Mouse (Mus musculus): ENCODE measurements around the gene H2-Ab1. TPM values are rescaled to one million over a fixed set of nuclear protein-coding genes. Genes with fewer than 3 reads are reported as not detected.
"Not testable (repeated sequence)": the region's sequence is repeated elsewhere in the genome, so short reads cannot be mapped to it uniquely, and the experiment has no call there.

H2-Ab1 gene
- polyA plus RNA-seq, 1 experiment from 2014 or later: 1.7 TPM

DNA sequence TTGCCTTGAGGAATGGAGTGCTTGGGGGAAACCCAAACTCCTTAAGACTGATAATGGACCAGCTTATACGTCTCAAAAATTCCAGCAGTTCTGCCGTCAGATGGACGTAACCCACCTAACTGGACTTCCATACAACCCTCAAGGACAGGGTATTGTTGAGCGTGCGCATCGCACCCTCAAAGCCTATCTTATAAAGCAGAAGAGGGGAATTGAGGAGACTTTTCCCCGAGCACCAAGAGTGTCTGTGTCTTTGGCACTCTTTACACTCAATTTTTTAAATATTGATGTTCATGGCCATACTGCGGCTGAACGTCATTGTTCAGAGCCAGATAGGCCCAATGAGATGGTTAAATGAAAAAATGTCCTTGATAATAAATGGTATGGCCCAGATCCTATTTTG is 26.5 kb upstream of the H2-Ab1 start:
- not testable (repeated sequence) for H3K36me3 ChIP-seq (ENCODE audit: control insufficient read depth, insufficient read depth, low read length); H3K4me1 ChIP-seq (ENCODE audit: control insufficient read depth, insufficient read depth, low read length); H3K27me3 ChIP-seq (ENCODE audit: control insufficient read depth, insufficient read depth, low read length); H3K9ac ChIP-seq (replicated peaks; ENCODE audit: low read depth, low read length); H3K27ac ChIP-seq (ENCODE audit: low read depth, low read length); ATAC-seq (ENCODE audit: low read depth); H3K4me3 ChIP-seq (ENCODE audit: low read depth, low read length); H3K4me2 ChIP-seq (ENCODE audit: low read depth, low read length); H3K9me3 ChIP-seq (ENCODE audit: control insufficient read depth, low read length)
- WGBS: 97% methylated on average over 5 of the region's 9 CpGs

DNA sequence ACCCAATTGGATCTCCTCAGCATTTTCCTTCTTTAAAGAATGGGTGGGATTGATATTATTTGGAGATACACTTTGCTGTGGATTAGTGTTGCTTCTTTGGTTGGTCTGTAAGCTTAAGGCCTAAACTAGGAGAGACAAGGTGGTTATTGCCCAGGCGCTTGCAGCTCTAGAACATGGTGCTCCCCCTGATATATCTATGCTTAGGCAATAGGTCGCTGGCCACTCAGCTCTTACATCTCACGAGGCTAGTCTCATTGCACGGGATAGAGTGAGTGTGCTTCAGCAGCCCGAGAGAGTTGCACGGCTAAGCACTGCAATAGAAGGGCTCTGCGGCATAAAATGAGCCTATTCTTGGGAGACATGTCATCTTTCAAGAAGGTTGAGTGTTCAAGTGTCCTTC is 25.5 kb upstream of the H2-Ab1 start:
- H3K36me3 ChIP-seq (ENCODE audit: control insufficient read depth, insufficient read depth, low read length); H3K4me2 ChIP-seq (ENCODE audit: low read depth, low read length); H3K9ac ChIP-seq (replicated peaks; ENCODE audit: low read depth, low read length); H3K4me1 ChIP-seq (ENCODE audit: control insufficient read depth, insufficient read depth, low read length); H3K27ac ChIP-seq (ENCODE audit: low read depth, low read length); H3K27me3 ChIP-seq (ENCODE audit: control insufficient read depth, insufficient read depth, low read length); H3K4me3 ChIP-seq (ENCODE audit: low read depth, low read length); ATAC-seq (ENCODE audit: low read depth); H3K9me3 ChIP-seq (ENCODE audit: control insufficient read depth, low read length): not testable (repeated sequence)
- 96% methylated on average over 3 of the region's 7 CpGs for WGBS

DNA sequence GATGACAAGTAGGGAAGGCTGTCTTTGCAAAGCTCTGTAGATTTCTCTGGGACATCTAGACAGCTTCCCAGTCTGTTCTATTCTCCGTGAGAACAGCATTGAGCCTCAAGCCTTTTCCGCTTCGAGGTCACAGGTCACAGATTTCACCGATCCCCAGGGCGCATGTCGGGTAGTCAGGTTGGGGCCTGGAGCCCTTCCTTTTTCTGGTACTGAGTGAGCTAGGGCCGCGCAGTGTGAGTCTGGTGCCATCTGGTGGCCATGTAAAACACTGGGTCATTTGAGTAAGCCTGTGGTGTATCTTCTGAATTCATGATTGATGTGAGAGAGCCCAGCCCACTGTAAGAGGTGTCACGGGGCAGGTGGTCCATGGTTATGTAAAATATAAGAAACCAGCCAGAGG is 22.6 kb upstream of the H2-Ab1 start:
- peak; percentile 49; the same call in 1 of the 2 replicates for ATAC-seq (ENCODE audit: low read depth)
- H3K9me3 ChIP-seq (ENCODE audit: control insufficient read depth, low read length): no peaks in the 10 kb centered on the region
- no peak overlapping the region for H3K4me3 ChIP-seq (ENCODE audit: low read depth, low read length)
- H3K27me3 ChIP-seq (ENCODE audit: control insufficient read depth, insufficient read depth, low read length): no peaks in the 10 kb centered on the region
- no peaks in the 10 kb centered on the region for H3K36me3 ChIP-seq (ENCODE audit: control insufficient read depth, insufficient read depth, low read length)
- H3K27ac ChIP-seq (ENCODE audit: low read depth, low read length): no peak overlapping the region
- H3K4me1 ChIP-seq (ENCODE audit: control insufficient read depth, insufficient read depth, low read length): no peaks in the 10 kb centered on the region
- WGBS: 46% methylated on average over 9 of the region's 9 CpGs
- no peak overlapping the region for H3K4me2 ChIP-seq (ENCODE audit: low read depth, low read length)
- H3K9ac ChIP-seq (replicated peaks; ENCODE audit: low read depth, low read length): no peak overlapping the region

DNA sequence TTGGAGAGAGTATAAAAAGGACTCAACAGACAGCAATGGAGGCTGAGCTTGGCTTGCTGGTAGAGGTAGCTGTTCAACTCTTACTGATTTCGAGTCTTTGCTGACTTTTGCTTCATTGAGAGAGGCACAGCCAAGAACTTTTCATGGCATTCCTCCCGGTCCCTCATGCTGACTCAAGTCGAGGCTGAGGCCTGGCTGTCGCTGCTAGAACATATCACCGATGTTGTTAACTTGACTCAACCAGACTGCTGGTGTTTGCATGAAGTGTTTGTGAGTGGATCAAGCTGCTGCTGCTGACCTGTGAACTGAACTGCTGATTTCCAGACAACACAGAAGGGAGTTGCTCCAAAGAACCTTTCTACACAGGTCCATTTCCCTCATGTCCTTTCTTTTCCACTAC is 20.8 kb upstream of the H2-Ab1 start:
- Histone ChIP-seq H3K9me3 (ENCODE audit: control insufficient read depth, low read length) (no peaks in the 10 kb centered on the region), H3K9ac (replicated peaks; ENCODE audit: low read depth, low read length) (no peak overlapping the region), H3K27ac (ENCODE audit: low read depth, low read length) (no peak overlapping the region), H3K36me3 (ENCODE audit: control insufficient read depth, insufficient read depth, low read length) (no peaks in the 10 kb centered on the region), H3K4me2 (ENCODE audit: low read depth, low read length) (no peak overlapping the region), H3K4me1 (ENCODE audit: control insufficient read depth, insufficient read depth, low read length) (no peaks in the 10 kb centered on the region), H3K27me3 (ENCODE audit: control insufficient read depth, insufficient read depth, low read length) (no peaks in the 10 kb centered on the region), H3K4me3 (ENCODE audit: low read depth, low read length) (no peak overlapping the region)
- no peak for ATAC-seq (ENCODE audit: low read depth)
- WGBS: 86% methylated on average over 5 of the region's 5 CpGs

DNA sequence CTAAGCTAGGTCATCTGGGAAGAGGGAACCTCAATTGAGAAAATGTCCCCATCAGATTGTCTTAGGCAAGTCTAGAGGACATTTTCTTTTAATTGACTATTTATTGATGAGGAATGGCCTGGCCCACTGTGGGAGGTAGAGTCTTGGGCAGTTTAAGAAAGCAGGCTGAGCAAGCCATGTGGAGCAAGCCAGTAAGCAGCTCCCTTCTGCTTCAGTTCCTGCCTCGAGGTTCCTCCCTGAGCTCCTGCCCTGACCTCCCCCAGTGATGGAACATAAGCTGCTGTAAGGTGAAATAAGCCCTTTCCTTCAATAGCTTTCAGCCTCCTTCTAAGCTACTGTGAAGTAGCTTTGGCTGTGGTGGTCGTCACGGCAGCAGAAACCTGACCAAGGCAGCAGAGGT is 19.7 kb upstream of the H2-Ab1 start:
- Histone ChIP-seq H3K4me3 (ENCODE audit: low read depth, low read length) (no peak overlapping the region), H3K4me1 (ENCODE audit: control insufficient read depth, insufficient read depth, low read length) (no peaks in the 10 kb centered on the region), H3K9ac (replicated peaks; ENCODE audit: low read depth, low read length) (no peak overlapping the region), H3K27ac (ENCODE audit: low read depth, low read length) (no peak overlapping the region), H3K9me3 (ENCODE audit: control insufficient read depth, low read length) (no peaks in the 10 kb centered on the region), H3K4me2 (ENCODE audit: low read depth, low read length) (no peak overlapping the region), H3K27me3 (ENCODE audit: control insufficient read depth, insufficient read depth, low read length) (no peaks in the 10 kb centered on the region), H3K36me3 (ENCODE audit: control insufficient read depth, insufficient read depth, low read length) (no peaks in the 10 kb centered on the region)
- ATAC-seq (ENCODE audit: low read depth): no peak
- WGBS: 80% methylated on average over 3 of the region's 3 CpGs

DNA sequence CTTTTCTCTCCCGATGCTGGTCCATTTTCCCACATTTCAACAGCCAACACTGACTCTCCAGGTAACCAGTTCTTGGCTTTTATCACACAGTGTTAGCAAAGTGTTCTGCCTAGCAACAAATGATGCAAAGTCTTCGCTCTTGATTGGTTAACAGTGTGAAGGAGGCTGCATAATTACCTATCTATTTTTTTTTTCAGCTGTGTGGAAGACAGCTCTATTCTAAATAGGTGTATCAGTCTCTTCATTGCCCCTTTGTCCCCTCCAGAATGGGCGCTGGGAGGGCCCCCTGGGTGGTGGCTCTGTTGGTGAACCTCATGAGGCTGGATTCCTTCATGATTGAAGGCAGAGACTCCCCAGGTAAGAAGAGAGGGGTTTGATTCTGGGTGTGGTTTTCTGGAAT is 18.8 kb upstream of the H2-Ab1 start, which contains the start of gene H2-Ob:
TSS of gene H2-Ob (plus strand) at position 198 of the 400 bp plus-strand sequence.
- H3K36me3 ChIP-seq (ENCODE audit: control insufficient read depth, insufficient read depth, low read length): no peaks in the 10 kb centered on the region
- H3K9ac ChIP-seq (replicated peaks; ENCODE audit: low read depth, low read length): no peak within 1 kb of the TSS
- no peaks in the 10 kb centered on the region for H3K4me1 ChIP-seq (ENCODE audit: control insufficient read depth, insufficient read depth, low read length)
- no peaks in the 10 kb centered on the region for H3K27me3 ChIP-seq (ENCODE audit: control insufficient read depth, insufficient read depth, low read length)
- no peak within 1 kb of the TSS for H3K4me3 ChIP-seq (ENCODE audit: low read depth, low read length)
- H3K27ac ChIP-seq (ENCODE audit: low read depth, low read length): no peak within 1 kb of the TSS
- 64% methylated on average over 3 of the region's 3 CpGs for WGBS
- H3K4me2 ChIP-seq (ENCODE audit: low read depth, low read length): no peak within 1 kb of the TSS
- ATAC-seq (ENCODE audit: low read depth): no peak
- H3K9me3 ChIP-seq (ENCODE audit: control insufficient read depth, low read length): no peaks in the 10 kb centered on the region

DNA sequence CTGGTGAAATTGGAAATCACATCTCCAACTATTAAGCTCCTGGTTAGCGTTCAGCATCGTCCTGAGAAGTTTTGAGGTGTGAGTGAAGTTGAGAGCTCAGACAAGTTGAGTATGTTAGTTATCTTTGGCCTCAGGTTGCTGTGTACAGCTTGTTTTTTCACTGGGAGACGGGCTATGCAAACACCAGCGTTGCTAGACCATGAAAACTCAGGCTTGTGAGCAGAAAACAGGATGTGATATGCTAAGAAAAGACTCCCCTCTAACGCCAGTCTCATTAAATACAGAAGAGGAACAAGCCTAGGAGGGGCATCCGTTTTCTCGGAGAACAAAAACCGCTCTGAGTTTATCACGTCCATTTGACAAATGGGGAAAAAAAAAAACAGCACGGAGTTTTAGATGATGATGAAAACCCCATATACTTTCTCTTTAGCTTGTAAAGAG is 17.9 kb upstream of the H2-Ab1 start:
- no peaks in the 10 kb centered on the region for H3K36me3 ChIP-seq (ENCODE audit: control insufficient read depth, insufficient read depth, low read length)
- no peak for ATAC-seq (ENCODE audit: low read depth)
- WGBS: 73% methylated on average over 10 of the region's 10 CpGs
- no peaks in the 10 kb centered on the region for H3K27me3 ChIP-seq (ENCODE audit: control insufficient read depth, insufficient read depth, low read length)
- no peak overlapping the region for H3K9ac ChIP-seq (replicated peaks; ENCODE audit: low read depth, low read length)
- no peaks in the 10 kb centered on the region for H3K9me3 ChIP-seq (ENCODE audit: control insufficient read depth, low read length)
- H3K4me1 ChIP-seq (ENCODE audit: control insufficient read depth, insufficient read depth, low read length): no peaks in the 10 kb centered on the region
- H3K4me2 ChIP-seq (ENCODE audit: low read depth, low read length): no peak overlapping the region
- H3K4me3 ChIP-seq (ENCODE audit: low read depth, low read length): no peak overlapping the region
- H3K27ac ChIP-seq (ENCODE audit: low read depth, low read length): no peak overlapping the region

DNA sequence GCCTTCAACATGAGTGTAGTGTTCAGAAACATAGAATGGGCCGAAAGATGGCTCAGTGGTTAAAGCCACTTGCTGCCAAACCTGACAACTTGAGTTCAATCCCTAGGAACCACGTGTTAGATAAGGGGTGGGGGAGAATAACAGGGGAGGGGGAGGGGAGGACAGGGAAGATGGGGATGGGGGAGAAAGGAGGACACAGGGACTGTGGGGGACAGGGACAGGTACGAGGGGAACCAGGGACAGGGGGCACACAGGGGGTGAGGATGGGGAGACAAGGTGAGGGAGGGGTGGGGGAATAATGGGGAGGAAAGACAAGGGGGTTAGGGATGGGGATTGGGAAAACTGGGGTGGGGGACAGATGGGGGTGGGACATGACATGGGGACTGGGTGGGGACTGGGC is 17.1 kb upstream of the H2-Ab1 start:
- Histone ChIP-seq H3K9ac (replicated peaks; ENCODE audit: low read depth, low read length) (no peak overlapping the region), H3K27ac (ENCODE audit: low read depth, low read length) (no peak overlapping the region), H3K4me3 (ENCODE audit: low read depth, low read length) (no peak overlapping the region), H3K9me3 (ENCODE audit: control insufficient read depth, low read length) (no peaks in the 10 kb centered on the region), H3K4me2 (ENCODE audit: low read depth, low read length) (no peak overlapping the region), H3K4me1 (ENCODE audit: control insufficient read depth, insufficient read depth, low read length) (no peaks in the 10 kb centered on the region), H3K27me3 (ENCODE audit: control insufficient read depth, insufficient read depth, low read length) (no peaks in the 10 kb centered on the region), H3K36me3 (ENCODE audit: control insufficient read depth, insufficient read depth, low read length) (no peaks in the 10 kb centered on the region)
- no peak for ATAC-seq (ENCODE audit: low read depth)
- 65% methylated on average over 3 of the region's 3 CpGs for WGBS

DNA sequence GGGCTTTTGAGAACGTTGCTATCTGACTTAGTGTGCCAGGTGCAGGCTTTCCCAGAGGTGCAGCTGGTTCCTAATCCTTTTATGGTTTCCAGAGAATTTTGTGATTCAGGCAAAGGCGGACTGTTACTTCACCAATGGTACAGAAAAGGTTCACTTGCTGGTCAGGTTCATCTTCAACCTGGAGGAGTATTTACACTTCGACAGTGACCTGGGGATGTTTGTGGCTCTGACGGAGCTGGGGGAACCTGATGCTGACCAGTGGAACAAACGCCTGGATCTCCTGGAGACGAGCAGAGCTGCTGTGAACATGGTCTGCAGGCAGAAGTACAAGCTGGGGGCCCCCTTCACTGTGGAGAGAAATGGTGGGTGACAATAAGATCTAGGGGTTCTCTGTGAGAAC is 16.6 kb upstream of the H2-Ab1 start:
- Histone ChIP-seq H3K4me2 (ENCODE audit: low read depth, low read length) (no peak overlapping the region), H3K4me1 (ENCODE audit: control insufficient read depth, insufficient read depth, low read length) (no peaks in the 10 kb centered on the region), H3K36me3 (ENCODE audit: control insufficient read depth, insufficient read depth, low read length) (no peaks in the 10 kb centered on the region), H3K9ac (replicated peaks; ENCODE audit: low read depth, low read length) (no peak overlapping the region), H3K27ac (ENCODE audit: low read depth, low read length) (no peak overlapping the region), H3K27me3 (ENCODE audit: control insufficient read depth, insufficient read depth, low read length) (no peaks in the 10 kb centered on the region), H3K4me3 (ENCODE audit: low read depth, low read length) (no peak overlapping the region), H3K9me3 (ENCODE audit: control insufficient read depth, low read length) (no peaks in the 10 kb centered on the region)
- 85% methylated on average over 6 of the region's 6 CpGs for WGBS
- no peak for ATAC-seq (ENCODE audit: low read depth)

DNA sequence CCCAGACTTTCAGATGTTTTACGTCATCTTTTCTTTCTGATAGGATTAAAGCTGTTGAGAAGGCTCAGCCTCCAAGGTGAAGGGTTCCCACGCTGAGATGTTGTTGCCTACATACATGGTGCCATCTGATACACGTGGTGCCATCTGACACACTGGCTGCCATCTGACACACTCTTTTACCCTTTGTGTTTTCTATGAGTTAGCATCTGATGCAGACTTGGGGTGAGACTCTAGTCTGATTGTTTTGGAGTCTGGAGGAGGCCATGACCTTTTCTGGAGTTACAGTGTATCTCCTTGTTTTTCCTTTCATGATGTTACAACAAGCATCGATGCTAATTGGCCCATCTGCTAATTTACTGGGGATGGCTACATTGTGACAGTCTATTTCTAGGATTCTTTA is 12.8 kb upstream of the H2-Ab1 start:
- Histone ChIP-seq H3K9ac (replicated peaks; ENCODE audit: low read depth, low read length) (no peak overlapping the region), H3K4me2 (ENCODE audit: low read depth, low read length) (no peak overlapping the region), H3K27ac (ENCODE audit: low read depth, low read length) (no peak overlapping the region), H3K4me1 (ENCODE audit: control insufficient read depth, insufficient read depth, low read length) (no peaks in the 10 kb centered on the region), H3K27me3 (ENCODE audit: control insufficient read depth, insufficient read depth, low read length) (no peaks in the 10 kb centered on the region), H3K9me3 (ENCODE audit: control insufficient read depth, low read length) (no peaks in the 10 kb centered on the region), H3K4me3 (ENCODE audit: low read depth, low read length) (no peak overlapping the region), H3K36me3 (ENCODE audit: control insufficient read depth, insufficient read depth, low read length) (no peaks in the 10 kb centered on the region)
- ATAC-seq (ENCODE audit: low read depth): no peak
- WGBS: 74% methylated on average over 4 of the region's 4 CpGs
